Mouse (Mus musculus) heart, embryonic 14.5 days (tissue): ENCODE measurements at regions not wholly inside any gene's neighbourhood (a gene's known extent, or its start where the extent isn't known, plus 50 kb on each side); places are given as distances from the start of the nearest gene placed in this dataset.
"Not testable (repeated sequence)": the region's sequence is repeated elsewhere in the genome, so short reads cannot be mapped to it uniquely, and the experiment has no call there.

Experiments
- ATAC-seq: fragments of 200-750 bp; cut with Nextera tagmentation; 2 replicates; pipeline ENCODE4 v1.8.0; 2017; ENCODE audit warnings: low read depth, moderate TSS enrichment; ENCODE audit not compliant: insufficient number of reproducible peaks, insufficient read depth, low FRiP score
- H3K27ac ChIP-seq, 2 experiments: fragments of 200-500 bp in 1 of 2; fragments of 300-500 bp in 1 of 2; sonication (generic) in 1 of 2; replicated peaks in 1 of 2; 2 replicates each; pipeline ENCODE4 v1.5.1; 2012 to 2014; ENCODE audit warnings: low read depth in 2 of 2, low read length in 2 of 2, control low read depth in 1 of 2, mild to moderate bottlenecking in 1 of 2, mixed read lengths in 1 of 2; ENCODE audit not compliant: control insufficient read depth in 1 of 2, insufficient read depth in 1 of 2
- H3K27me3 ChIP-seq: fragments of 300-500 bp; sonication (generic); 2 replicates; pipeline ENCODE4 v1.6.1; 2014; ENCODE audit warnings: mild to moderate bottlenecking, low read length, control low read depth; ENCODE audit not compliant: control insufficient read depth, insufficient read depth
- H3K36me3 ChIP-seq: fragments of 300-500 bp; sonication (generic); 2 replicates; pipeline ENCODE4 v1.6.1; 2014; ENCODE audit warnings: mild to moderate bottlenecking, control low read depth, low read length, mixed read lengths; ENCODE audit not compliant: control insufficient read depth, insufficient read depth
- H3K4me1 ChIP-seq, 2 experiments: fragments of 200-500 bp in 1 of 2; fragments of 300-500 bp in 1 of 2; sonication (generic) in 1 of 2; 2 replicates each; pipeline ENCODE4 v1.6.1; 2012 to 2014; ENCODE audit warnings: low read length in 2 of 2, control low read depth in 1 of 2, mixed read lengths in 1 of 2; ENCODE audit not compliant: control insufficient read depth in 2 of 2, insufficient read depth in 2 of 2
- H3K4me2 ChIP-seq: fragments of 300-500 bp; sonication (generic); 2 replicates; pipeline ENCODE4 v1.6.1; 2014; ENCODE audit warnings: mild to moderate bottlenecking, low read length
- H3K4me3 ChIP-seq, 2 experiments: fragments of 200-500 bp in 1 of 2; fragments of 300-500 bp in 1 of 2; sonication (generic) in 1 of 2; 2 replicates each; pipeline ENCODE4 v1.5.1; 2012 to 2014; ENCODE audit warnings: low read length in 2 of 2, mild to moderate bottlenecking in 2 of 2, control low read depth in 1 of 2, low read depth in 1 of 2, moderate library complexity in 1 of 2; ENCODE audit not compliant: control insufficient read depth in 1 of 2, insufficient read depth in 1 of 2
- H3K9ac ChIP-seq: fragments of 300-500 bp; sonication (generic); 2 replicates; pipeline ENCODE4 v1.6.1; 2014; ENCODE audit warnings: mild to moderate bottlenecking, low read length
- H3K9me3 ChIP-seq: fragments of 300-500 bp; sonication (generic); 2 replicates; pipeline ENCODE4 v1.6.1; 2016; ENCODE audit warnings: low read length, control low read depth; ENCODE audit not compliant: control insufficient read depth
- WGBS: fragments of 180-500 bp; shearing (Covaris S2); extraction: QIAGEN DNeasy Blood & Tissue Kit; methylation state at CpG from one replicate; pipeline ENCODE4 v1.1.7; 2014; 5-methylcytosine and 5-hydroxymethylcytosine counted together

GRCm38 (mm10) chr14:53101362-53101761 is 605.8 kb upstream of the Olfr1507 start:
- ATAC-seq, H3K9me3 ChIP-seq, H3K9ac ChIP-seq, H3K4me3 ChIP-seq, H3K27ac ChIP-seq, H3K27me3 ChIP-seq, H3K36me3 ChIP-seq, H3K4me1 ChIP-seq, H3K4me2 ChIP-seq: not testable (repeated sequence)
- WGBS = 23% methylated on average over 5 of the region's 5 CpGs

GRCm38 (mm10) chr14:53090921-53091320 is 595.4 kb upstream of the Olfr1507 start:
- H3K9me3 ChIP-seq, H3K27me3 ChIP-seq, H3K4me1 ChIP-seq, H3K9ac ChIP-seq, H3K4me3 ChIP-seq, H3K27ac ChIP-seq, H3K36me3 ChIP-seq, H3K4me2 ChIP-seq, ATAC-seq: not testable (repeated sequence)

- H3K9ac ChIP-seq, H3K36me3 ChIP-seq, H3K4me1 ChIP-seq, ATAC-seq, H3K27ac ChIP-seq, H3K4me2 ChIP-seq, H3K9me3 ChIP-seq, H3K4me3 ChIP-seq, H3K27me3 ChIP-seq: not testable (repeated sequence)
- WGBS = 70% methylated on average over 4 of the region's 4 CpGs
Measured at GRCm38 (mm10) chr14:53081853-53082252, 586.3 kb upstream of the Olfr1507 start.

DNA sequence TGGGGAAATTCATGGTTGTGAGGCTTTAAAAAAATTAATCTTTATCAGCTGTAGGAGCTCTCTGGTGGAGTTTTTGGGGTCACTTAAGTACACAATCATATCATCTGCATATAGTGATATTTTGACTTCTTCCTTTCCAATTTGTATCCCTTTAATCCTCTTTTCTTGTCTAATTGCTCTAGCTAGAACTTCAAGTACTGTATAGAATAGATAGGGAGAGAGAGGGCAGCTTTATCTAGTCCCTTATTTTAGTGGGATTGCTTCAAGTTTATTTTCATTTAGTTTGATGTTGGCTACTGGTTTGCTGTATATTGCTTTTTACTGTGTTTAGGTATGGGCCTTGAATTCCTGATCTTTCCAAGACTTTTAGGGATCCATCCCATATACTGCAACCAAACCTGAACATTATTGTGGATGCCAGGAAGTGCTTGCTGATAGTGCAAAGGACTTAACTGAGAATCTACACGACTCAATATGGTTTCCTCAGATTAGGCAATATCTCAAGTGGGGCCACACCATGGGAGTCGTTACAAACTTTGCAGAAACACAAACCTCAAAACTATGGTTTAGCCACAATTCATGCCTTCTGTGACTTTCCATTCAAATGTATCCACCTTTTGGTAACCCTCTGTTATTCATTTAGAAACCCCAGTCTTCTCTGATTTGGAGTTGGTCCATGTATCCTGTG is 585.6 kb upstream of the Olfr1507 start:
- H3K4me2 ChIP-seq, ATAC-seq: not testable (repeated sequence)

DNA sequence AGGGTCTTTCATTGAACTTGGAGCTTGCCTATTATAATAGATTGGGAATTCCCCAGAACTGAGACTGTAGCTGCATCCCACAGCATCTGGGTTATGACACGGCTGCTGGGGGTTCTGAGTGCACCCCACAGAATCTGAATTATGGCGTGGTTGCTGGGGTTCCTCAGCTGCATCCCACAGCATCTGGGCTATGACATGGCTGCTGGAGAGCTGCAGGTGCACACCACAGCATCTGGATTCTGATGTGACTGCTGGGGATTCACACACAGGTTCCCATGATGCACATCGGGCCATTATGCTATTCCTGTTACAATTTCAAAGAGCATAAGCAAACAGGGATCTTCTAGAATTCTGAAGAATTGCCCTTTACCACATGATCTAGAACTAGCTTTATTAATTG is 585.0 kb upstream of the Olfr1507 start:
- not testable (repeated sequence) for H3K27ac ChIP-seq, H3K4me1 ChIP-seq, H3K9ac ChIP-seq, H3K36me3 ChIP-seq, H3K4me3 ChIP-seq, ATAC-seq, H3K4me2 ChIP-seq, H3K27me3 ChIP-seq, H3K9me3 ChIP-seq
- WGBS = 84% methylated on average over 3 of the region's 3 CpGs

More for the DNA sequence above, 585.6 kb upstream of the Olfr1507 start:
- H3K4me3 ChIP-seq, H3K36me3 ChIP-seq, H3K9me3 ChIP-seq, H3K27ac ChIP-seq, H3K9ac ChIP-seq, H3K27me3 ChIP-seq, H3K4me1 ChIP-seq: not testable (repeated sequence)
- no CpG with 5 or more reads among the region's 2 CpGs for WGBS

GRCm38 (mm10) chr14:53075937-53076336 is 580.4 kb upstream of the Olfr1507 start:
- not testable (repeated sequence) for H3K4me2 ChIP-seq, H3K9me3 ChIP-seq, ATAC-seq, H3K4me1 ChIP-seq, H3K36me3 ChIP-seq, H3K4me3 ChIP-seq, H3K27me3 ChIP-seq, H3K9ac ChIP-seq, H3K27ac ChIP-seq
- WGBS = 77% methylated on average over 2 of the region's 2 CpGs

DNA sequence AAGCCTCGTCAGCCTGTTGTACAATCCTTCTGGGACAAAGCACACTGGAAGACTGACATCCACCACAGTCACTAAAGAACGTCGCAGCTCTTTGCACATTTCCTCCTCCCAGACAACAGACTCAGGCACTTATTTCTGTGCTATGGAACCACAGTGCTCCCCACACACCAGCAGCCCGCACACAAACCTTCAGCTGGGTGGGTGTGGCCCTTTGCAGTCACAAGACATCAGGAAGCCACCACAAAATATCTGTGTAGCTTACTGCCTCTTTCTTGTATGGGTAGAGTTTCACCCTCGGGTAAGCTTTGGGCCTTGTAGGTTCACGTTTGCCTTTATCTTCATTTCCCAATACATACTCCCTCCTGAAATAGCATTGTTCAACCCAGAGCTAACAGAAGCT is 577.6 kb upstream of the Olfr1507 start:
- not testable (repeated sequence) for H3K4me1 ChIP-seq, H3K27me3 ChIP-seq, H3K27ac ChIP-seq, H3K4me3 ChIP-seq, H3K9ac ChIP-seq, H3K9me3 ChIP-seq, H3K4me2 ChIP-seq, H3K36me3 ChIP-seq, ATAC-seq
- 66% methylated on average over 6 of the region's 6 CpGs for WGBS

DNA sequence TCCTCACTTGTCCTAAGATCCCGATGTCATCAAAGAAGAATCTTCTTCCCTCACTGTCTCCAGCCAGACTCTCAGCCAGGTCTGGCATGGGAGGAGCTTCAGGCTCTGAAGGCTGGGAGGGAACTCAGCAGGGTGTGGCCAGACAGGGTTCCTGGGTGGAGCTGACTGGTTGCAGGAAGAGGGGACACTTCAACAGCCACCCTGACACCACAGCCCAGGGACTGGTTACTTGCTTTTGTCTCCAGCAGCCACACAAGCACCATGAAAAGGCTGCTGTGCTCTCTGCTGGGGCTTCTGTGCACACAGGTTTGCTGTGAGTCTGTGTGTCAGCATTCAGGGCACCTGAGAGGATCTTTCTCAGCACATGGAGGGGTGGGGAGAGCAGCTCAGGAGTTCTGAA is 577.0 kb upstream of the Olfr1507 start:
- not testable (repeated sequence) for H3K27ac ChIP-seq, H3K9me3 ChIP-seq, ATAC-seq, H3K27me3 ChIP-seq, H3K4me2 ChIP-seq, H3K4me1 ChIP-seq, H3K4me3 ChIP-seq, H3K36me3 ChIP-seq, H3K9ac ChIP-seq
- no CpG with 5 or more reads among the region's 1 CpGs for WGBS
